Mouse (Mus musculus): ENCODE results near the gene Myo6. TPM values are rescaled to one million over a fixed set of nuclear protein-coding genes. Genes with fewer than 3 reads are reported as not detected.

Gene Myo6
- 100 to 1,000 TPM in 1 of 2 experiments, 10 to 100 TPM in 1; 20.3 to 107 TPM for polyA plus RNA-seq (2017; shearing (Covaris generic))

GRCm38 (mm10) chr9:80164611-80165474, at the start of gene Myo6:
TSS of gene Myo6 (plus strand) at chr9:80165031.

Other genes with a start within 250 kb of the Myo6 start
- gene Filip1, start 152.2 kb upstream of the Myo6 start, polyA plus RNA-seq (2017; shearing (Covaris generic)): under 1 TPM; 0.53 to 0.84 TPM
- 100 to 1,000 TPM; 103 to 110 TPM for gene Senp6, start 98.1 kb upstream of the Myo6 start, polyA plus RNA-seq (2017; shearing (Covaris generic))